Comparison of ENCODE assay signal across 22 mouse cellular contexts in the genomic region with DNA sequence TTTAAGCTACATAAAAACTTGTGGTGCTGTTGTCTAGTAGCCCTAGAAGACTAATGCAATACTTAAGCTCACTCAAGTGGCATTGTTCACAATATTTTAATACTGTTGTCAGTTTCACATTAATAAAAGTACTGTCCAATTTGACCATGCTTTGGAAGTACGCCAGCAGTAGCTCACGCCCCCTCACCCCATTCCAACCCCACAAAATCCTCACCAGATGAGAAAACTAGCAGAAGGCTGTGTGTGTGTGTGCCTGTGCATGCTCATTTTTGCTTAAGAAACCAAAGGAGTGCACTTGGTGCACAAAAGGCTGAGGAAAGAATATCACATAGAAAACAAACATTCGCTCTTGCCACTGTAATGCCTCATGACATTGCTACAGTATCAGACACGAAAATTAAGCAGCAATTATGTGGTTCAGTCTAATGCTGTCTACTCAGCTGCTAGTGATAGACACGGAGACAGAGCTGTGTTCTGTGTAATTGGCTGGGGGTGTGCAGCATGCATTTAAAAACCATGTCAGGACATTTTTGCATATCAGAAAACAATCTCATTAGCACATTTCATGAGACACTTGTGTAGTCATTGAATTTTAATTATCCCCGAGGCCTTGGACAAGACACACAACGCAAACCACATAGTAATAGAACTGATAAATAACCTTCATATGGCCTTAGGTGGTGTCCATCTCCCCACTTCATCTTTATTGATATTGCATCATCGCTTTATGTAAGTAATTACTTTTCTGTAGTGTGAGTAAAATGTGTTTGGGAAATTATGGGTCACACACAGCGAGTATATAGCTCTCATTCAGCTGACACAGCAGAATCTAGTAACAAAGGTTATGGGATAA.
DNase-seq lines count a peak whose midpoint lies in the region; ATAC-seq and TF ChIP-seq lines count a peak whose summit lies in the region.
"Had no signal": no experiment of that assay in that cellular context is flagged by ENCODE, and none has a peak within 500 bp of the region (broad histone marks: within the 10 kb centered on the region; RNA-seq: fewer than 3 reads in every experiment).

No protein-coding gene starts in this region.

- H3K4me1 ChIP-seq in hindbrain, embryonic 12.5 days = no peaks in the 10 kb centered on the region
- H3K4me1 ChIP-seq in hindbrain, embryonic 11.5 days (replicated peaks; ENCODE audit: control insufficient read depth, insufficient read depth, low read length) = no peaks in the 10 kb centered on the region
- no peaks in the 10 kb centered on the region for H3K4me1 ChIP-seq in midbrain, embryonic 15.5 days
- no peaks in the 10 kb centered on the region for H3K4me1 ChIP-seq in midbrain, postnatal 0 days (ENCODE audit: insufficient read depth, low read length)
- H3K4me1 ChIP-seq in midbrain, embryonic 16.5 days (ENCODE audit: control insufficient read depth, insufficient read depth, low read length) = no peaks in the 10 kb centered on the region
- H3K4me1 ChIP-seq: lung, embryonic 15.5 days had no signal

- no peak overlapping the region for H3K9ac ChIP-seq in hindbrain, embryonic 12.5 days
- H3K9ac ChIP-seq in hindbrain, embryonic 11.5 days (ENCODE audit: low read depth, low read length) = no peak overlapping the region
- H3K9ac ChIP-seq in midbrain, embryonic 15.5 days = no peak overlapping the region
- H3K9ac ChIP-seq in midbrain, postnatal 0 days (replicated peaks; ENCODE audit: low read length, poor library complexity, severe bottlenecking) = no peak overlapping the region
- H3K9ac ChIP-seq in midbrain, embryonic 16.5 days (ENCODE audit: low read depth, low read length) = no peak overlapping the region
- H3K9ac ChIP-seq: lung, embryonic 15.5 days had no signal

- no peaks in the 10 kb centered on the region for H3K9me3 ChIP-seq in hindbrain, embryonic 12.5 days (replicated peaks)
- no peaks in the 10 kb centered on the region for H3K9me3 ChIP-seq in hindbrain, embryonic 11.5 days (ENCODE audit: control insufficient read depth, low read length)
- no peaks in the 10 kb centered on the region for H3K9me3 ChIP-seq in midbrain, embryonic 15.5 days
- H3K9me3 ChIP-seq in midbrain, postnatal 0 days (ENCODE audit: low read length) = no peaks in the 10 kb centered on the region
- no peaks in the 10 kb centered on the region for H3K9me3 ChIP-seq in midbrain, embryonic 16.5 days (replicated peaks; ENCODE audit: control insufficient read depth, low read length, poor library complexity, severe bottlenecking)
- H3K9me3 ChIP-seq: lung, embryonic 15.5 days had no signal

- no peak overlapping the region for H3K4me2 ChIP-seq in hindbrain, embryonic 12.5 days (replicated peaks)
- H3K4me2 ChIP-seq in hindbrain, embryonic 11.5 days (replicated peaks; ENCODE audit: low read depth, low read length) = no peak overlapping the region
- no peak overlapping the region for H3K4me2 ChIP-seq in midbrain, embryonic 15.5 days
- no peak overlapping the region for H3K4me2 ChIP-seq in midbrain, postnatal 0 days (ENCODE audit: low read depth, low read length, poor library complexity, severe bottlenecking)
- H3K4me2 ChIP-seq in midbrain, embryonic 16.5 days (ENCODE audit: low read length) = no peak overlapping the region
- H3K4me2 ChIP-seq: heart, embryonic 11.5 days; liver, embryonic 11.5 days; lung, embryonic 15.5 days had no signal

- H3K36me3 ChIP-seq in hindbrain, embryonic 12.5 days = no peaks in the 10 kb centered on the region
- H3K36me3 ChIP-seq in hindbrain, embryonic 11.5 days (ENCODE audit: control insufficient read depth, insufficient read depth, low read length) = no peaks in the 10 kb centered on the region
- no peaks in the 10 kb centered on the region for H3K36me3 ChIP-seq in midbrain, embryonic 15.5 days (replicated peaks)
- H3K36me3 ChIP-seq in midbrain, postnatal 0 days (ENCODE audit: insufficient read depth, low read length) = no peaks in the 10 kb centered on the region
- no peaks in the 10 kb centered on the region for H3K36me3 ChIP-seq in midbrain, embryonic 16.5 days (ENCODE audit: control insufficient read depth, insufficient read depth, low read length)
- H3K36me3 ChIP-seq: lung, embryonic 15.5 days had no signal

- H3K27me3 ChIP-seq in hindbrain, embryonic 12.5 days = no peaks in the 10 kb centered on the region
- H3K27me3 ChIP-seq in hindbrain, embryonic 11.5 days (ENCODE audit: control insufficient read depth, insufficient read depth, low read length) = no peaks in the 10 kb centered on the region
- H3K27me3 ChIP-seq in midbrain, embryonic 15.5 days (replicated peaks) = no peaks in the 10 kb centered on the region
- H3K27me3 ChIP-seq in midbrain, postnatal 0 days (ENCODE audit: insufficient read depth, low read length) = no peaks in the 10 kb centered on the region
- H3K27me3 ChIP-seq in midbrain, embryonic 16.5 days (ENCODE audit: control insufficient read depth, insufficient read depth, low read depth, low read length) = no peaks in the 10 kb centered on the region
- H3K27me3 ChIP-seq: lung, embryonic 15.5 days had no signal

- 76% methylated on average over 9 of the region's 9 CpGs for WGBS in hindbrain, embryonic 12.5 days
- WGBS in hindbrain, embryonic 11.5 days = 86% methylated on average over 9 of the region's 9 CpGs
- WGBS in midbrain, embryonic 15.5 days = 68% methylated on average over 9 of the region's 9 CpGs
- WGBS in midbrain, postnatal 0 days = 71% methylated on average over 9 of the region's 9 CpGs
- WGBS in midbrain, embryonic 16.5 days = 69% methylated on average over 9 of the region's 9 CpGs

- no peak for DNase-seq in hindbrain, embryonic 11.5 days (ENCODE audit: low spot score)
- DNase-seq in midbrain, postnatal 0 days (ENCODE audit: low spot score) = no peak
- DNase-seq in brain, embryonic 18.5 days (ENCODE audit: low read depth, low spot score) = peak; percentile 14
- DNase-seq in cerebellum, adult 11-12 months = no peak
- DNase-seq in kidney, postnatal 14 days = no peak
- DNase-seq: adrenal gland, adult 8-10 months; cerebellum, adult 18-20 months; cerebellum, postnatal 25 days; embryo, embryonic 11 days; heart, postnatal 10 days; kidney, adult 2 months; kidney, postnatal 25 days; right cerebral cortex, postnatal 14 days; spleen, adult 18-20 months; thymus, postnatal 25 days had no signal

- peak; percentile 52; the same call in 1 of the 2 replicates for ATAC-seq in hindbrain, embryonic 12.5 days (ENCODE audit: low FRiP score)
- ATAC-seq in hindbrain, embryonic 11.5 days (ENCODE audit: low FRiP score) = no peak
- ATAC-seq in midbrain, embryonic 15.5 days (replicated peaks) = peak; percentile 83
- ATAC-seq in midbrain, postnatal 0 days (ENCODE audit: low FRiP score) = no peak
- ATAC-seq in midbrain, embryonic 16.5 days = peak; percentile 79
- ATAC-seq: inflammation-experienced regulatory T-cells, adult 6 months had no signal

- no peak overlapping the region for H3K4me3 ChIP-seq in hindbrain, embryonic 12.5 days
- H3K4me3 ChIP-seq in hindbrain, embryonic 11.5 days (ENCODE audit: low read depth, low read length) = no peak overlapping the region
- no peak overlapping the region for H3K4me3 ChIP-seq in midbrain, embryonic 15.5 days
- H3K4me3 ChIP-seq in midbrain, postnatal 0 days (ENCODE audit: low read depth, low read length) = no peak overlapping the region
- no peak overlapping the region for H3K4me3 ChIP-seq in midbrain, embryonic 16.5 days (ENCODE audit: low read depth, low read length)
- H3K4me3 ChIP-seq: lung, embryonic 15.5 days had no signal

- H3K27ac ChIP-seq in hindbrain, embryonic 12.5 days = no peak overlapping the region
- H3K27ac ChIP-seq in hindbrain, embryonic 11.5 days (ENCODE audit: low read depth, low read length) = no peak overlapping the region
- H3K27ac ChIP-seq in midbrain, embryonic 15.5 days = no peak overlapping the region
- no peak overlapping the region for H3K27ac ChIP-seq in midbrain, postnatal 0 days (ENCODE audit: low read depth, low read length)
- H3K27ac ChIP-seq in midbrain, embryonic 16.5 days (ENCODE audit: low read length) = no peak overlapping the region
- H3K27ac ChIP-seq: lung, embryonic 15.5 days had no signal

- no peak for TF ChIP-seq CTCF in midbrain, postnatal 0 days (IDR thresholded peaks at IDR 0.05)

Comparison
In these comparisons a context has a peak if more than half of its experiments do, and no peak if none do; other contexts are left out.
1. ATAC-seq: peak in hindbrain, embryonic 12.5 days (single experiment), midbrain, embryonic 15.5 days (single experiment) and midbrain, embryonic 16.5 days (single experiment); none in hindbrain, embryonic 11.5 days (single experiment) and midbrain, postnatal 0 days (single experiment).